Mouse (Mus musculus) retina, postnatal 7 days (tissue): Measurements from ENCODE around the gene 4930412O13Rik.
A peak's percentile ranks its signal among the peaks of the same experiment; 100 is the strongest.

Source experiments
- DNase-seq: peaks from one replicate; pipeline ENCODE4 v3.0.0-alpha.2; 2012; ENCODE audit warnings: low read depth, low spot score

The 4930412O13Rik gene

DNA sequence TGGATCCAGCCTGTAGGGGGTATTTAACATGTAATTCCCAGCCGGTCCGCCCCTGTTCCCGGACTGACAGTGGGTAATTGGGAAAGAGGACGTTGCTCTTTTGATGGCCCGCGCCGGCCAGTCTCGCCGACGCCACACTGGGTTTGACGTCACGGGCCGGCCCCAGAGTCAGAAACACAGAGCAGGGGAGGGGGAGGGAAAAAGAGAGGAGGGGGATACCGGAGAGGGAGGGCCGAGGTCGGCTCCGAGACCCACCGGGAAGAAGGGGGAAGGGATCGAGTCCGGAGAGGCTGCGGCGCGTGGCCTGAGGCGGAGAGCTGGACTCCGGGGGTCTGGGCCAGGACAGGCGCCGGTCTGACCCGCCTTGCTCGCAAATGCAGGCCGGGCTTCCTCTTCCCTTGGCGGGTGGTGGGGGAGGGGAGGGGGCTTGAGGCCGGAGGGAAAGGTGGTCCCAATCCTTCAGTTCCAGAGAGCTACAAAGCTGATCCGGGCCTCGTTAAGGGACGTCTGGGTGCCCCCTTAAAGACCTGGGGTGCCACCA, at the start of gene 4930412O13Rik:
Gene 4930412O13Rik, plus strand, starts transcription at position 202 of the 541 bp plus-strand sequence.
- no peak for DNase-seq

DNA sequence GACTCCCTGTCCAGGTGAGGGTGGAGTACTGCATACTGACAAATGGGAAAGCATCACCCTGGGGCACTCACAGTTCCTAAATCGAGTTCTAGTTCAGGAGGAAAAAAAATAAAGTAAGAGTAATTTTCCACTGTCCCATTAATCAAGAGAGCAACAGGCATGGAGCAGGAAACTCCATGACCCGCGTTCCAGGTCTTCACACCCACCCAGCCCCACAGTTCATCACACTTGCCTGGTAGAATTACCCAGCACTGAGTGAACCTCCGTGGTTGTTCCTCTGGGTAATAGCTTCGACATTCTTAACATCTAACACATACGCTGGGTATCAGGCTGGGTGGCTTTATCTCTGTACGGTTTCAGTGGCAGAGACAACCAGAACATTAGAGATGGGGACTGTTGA, 47.3 kb upstream of the 4930412O13Rik start:
- no peak for DNase-seq

- no peak for DNase-seq
Observed at GRCm38 (mm10) chr2:9835195-9835594, 45.9 kb upstream of the 4930412O13Rik start.

DNA sequence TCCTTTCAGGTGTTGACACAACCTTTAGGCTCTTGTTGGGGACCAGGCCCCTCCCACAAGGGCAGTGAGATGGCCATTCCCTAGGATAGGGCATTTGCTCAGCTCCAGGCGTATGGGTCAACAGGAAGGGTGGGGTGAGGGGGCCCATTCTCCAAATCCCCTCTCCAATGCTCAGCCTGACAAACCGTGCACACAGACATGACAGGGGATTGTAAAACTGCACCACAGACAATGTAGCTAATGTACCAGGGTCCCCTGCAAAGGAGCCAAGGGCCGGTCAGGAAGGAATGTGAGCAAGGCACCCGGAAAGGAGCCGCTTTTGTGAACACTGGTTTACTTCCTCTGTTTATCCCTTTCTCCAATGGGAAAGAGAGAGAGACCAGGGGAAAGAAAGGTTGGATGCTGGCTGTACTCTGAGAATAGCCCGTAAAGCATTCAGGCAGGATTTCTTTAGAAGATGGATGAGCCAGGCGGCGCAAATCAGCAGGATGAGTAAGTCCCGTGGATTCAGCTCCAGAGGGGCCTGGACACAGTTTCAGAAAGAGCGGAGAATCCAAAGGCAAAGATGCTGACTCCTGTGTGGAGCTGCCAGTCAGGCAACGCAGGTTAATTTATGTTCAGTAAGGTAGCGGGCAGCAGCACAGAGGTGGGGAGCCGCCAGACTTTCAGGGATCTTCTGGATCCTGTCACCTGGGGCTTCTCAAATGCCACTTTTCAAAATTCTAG, 28.0 kb upstream of the 4930412O13Rik start:
- DNase-seq = no peak

DNA sequence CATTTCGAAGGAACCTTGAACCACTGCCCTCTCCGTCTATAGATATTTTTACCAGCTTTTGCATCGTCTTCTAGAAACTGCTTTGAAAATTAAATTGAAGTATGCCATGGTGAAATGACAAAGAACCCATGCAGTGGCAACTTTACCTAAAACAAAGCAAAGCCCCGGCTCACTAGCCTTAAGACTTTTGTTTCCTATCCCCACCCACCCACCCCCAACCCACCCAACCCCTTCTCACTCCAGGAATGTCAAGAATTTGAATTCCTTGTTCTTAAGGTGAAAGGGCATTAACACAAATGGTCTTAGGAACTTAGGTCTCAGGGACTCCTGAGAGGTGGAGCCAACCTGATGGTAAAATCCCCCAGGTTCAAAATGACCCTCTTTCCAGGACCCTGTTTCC, 25.2 kb upstream of the 4930412O13Rik start:
- no peak for DNase-seq

GRCm38 (mm10) chr2:9860698-9861097, 20.4 kb upstream of the 4930412O13Rik start:
- DNase-seq = no peak

GRCm38 (mm10) chr2:9867092-9867825, 13.8 kb upstream of the 4930412O13Rik start:
- no peak for DNase-seq

GRCm38 (mm10) chr2:9871141-9871716, 9.8 kb upstream of the 4930412O13Rik start:
- DNase-seq = no peak

DNA sequence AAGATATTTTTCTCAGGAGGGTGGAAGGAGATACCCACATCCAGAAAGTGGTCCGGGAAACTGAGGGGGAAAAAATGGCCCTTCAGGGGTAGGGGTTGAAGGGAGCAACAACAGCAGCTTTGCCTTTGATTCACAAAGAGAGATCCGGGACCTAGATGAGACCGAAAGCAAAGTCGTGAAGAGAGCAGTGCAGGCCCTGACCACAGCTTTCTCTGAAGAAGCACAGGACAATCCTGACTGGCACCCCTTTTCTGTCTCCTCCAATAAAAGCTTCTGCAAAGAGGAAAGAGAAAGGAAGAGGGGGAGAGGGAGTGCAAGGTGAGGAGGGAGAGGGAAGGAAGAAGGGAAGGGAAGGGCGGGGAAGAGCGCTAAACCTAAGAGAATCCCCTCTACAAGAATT, 9.3 kb upstream of the 4930412O13Rik start:
- DNase-seq = no peak

- DNase-seq = no peak
Observed at GRCm38 (mm10) chr2:9872682-9873081, 8.4 kb upstream of the 4930412O13Rik start.

- DNase-seq = no peak
Observed at GRCm38 (mm10) chr2:9873757-9874156, 7.3 kb upstream of the 4930412O13Rik start.

- no peak for DNase-seq
Observed at GRCm38 (mm10) chr2:9874467-9875219, 6.4 kb upstream of the 4930412O13Rik start.

GRCm38 (mm10) chr2:9875220-9875619, 5.8 kb upstream of the 4930412O13Rik start:
- DNase-seq = no peak

- DNase-seq = no peak
Observed at GRCm38 (mm10) chr2:9875676-9876357, 5.2 kb upstream of the 4930412O13Rik start.

DNA sequence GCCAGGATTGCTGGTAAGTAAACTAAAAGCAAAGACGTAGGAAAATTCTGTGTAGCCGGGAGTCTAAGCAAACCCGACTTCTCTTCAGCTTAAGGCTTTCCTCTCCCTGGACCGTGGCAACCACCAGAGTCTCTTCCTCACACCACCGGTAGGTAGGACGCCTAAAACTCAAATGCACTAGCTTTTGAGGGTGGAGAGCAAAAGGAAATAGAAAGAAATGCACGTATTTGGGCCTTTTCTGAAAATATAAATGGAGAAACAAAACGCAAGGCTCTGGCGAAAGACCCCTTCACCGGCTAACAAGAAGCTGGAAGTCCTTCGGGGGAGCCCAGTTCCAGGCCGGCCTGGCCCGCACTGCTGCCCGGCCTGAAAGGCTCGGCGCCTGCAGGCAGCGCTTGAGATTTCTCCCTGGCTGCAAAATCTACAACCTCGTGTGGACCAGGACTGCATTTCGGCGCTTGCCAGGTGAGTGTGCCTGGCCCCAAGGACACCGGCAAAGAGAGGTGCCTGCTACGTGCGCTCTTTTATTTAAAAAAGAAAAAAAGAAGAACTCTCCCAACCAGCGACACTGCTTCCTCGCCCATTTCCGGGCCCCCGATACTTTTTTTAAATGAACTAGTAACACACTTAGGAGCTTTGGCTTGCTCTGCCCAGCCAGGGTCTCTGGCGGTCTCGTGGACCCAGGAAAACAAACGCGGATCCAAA, 4.3 kb upstream of the 4930412O13Rik start:
- no peak for DNase-seq

GRCm38 (mm10) chr2:9877326-9877690, 3.7 kb upstream of the 4930412O13Rik start:
- no peak for DNase-seq

- no peak for DNase-seq
Observed at GRCm38 (mm10) chr2:9877966-9878563, 3.0 kb upstream of the 4930412O13Rik start.

- DNase-seq = no peak
Observed at GRCm38 (mm10) chr2:9878564-9879081, 2.4 kb upstream of the 4930412O13Rik start.

- no peak for DNase-seq
Observed at GRCm38 (mm10) chr2:9879092-9879491, 2.0 kb upstream of the 4930412O13Rik start.

- DNase-seq = peak; percentile 58
Observed at GRCm38 (mm10) chr2:9879493-9879892, 1.6 kb upstream of the 4930412O13Rik start.
